Mouse (Mus musculus): ENCODE measurements around the gene Gm10447. TPM values are rescaled to one million over a fixed set of nuclear protein-coding genes. Genes with fewer than 3 reads are reported as not detected.

Gm10447 gene
- total RNA-seq, 1 experiment from 2014 or later, result not detected

- peak; percentile 26 for ATAC-seq (replicated peaks; ENCODE audit: low read depth, poor library complexity, severe bottlenecking)
These were observed 22.9 kb upstream of the Gm10447 start, which contains the start of the genes Gm9945 and Sowaha for GRCm38 (mm10) chr11:53479783-53480301. TSS of gene Gm9945 (plus strand) at chr11:53480166. TSS of gene Sowaha (minus strand) at chr11:53480274.

GRCm38 (mm10) chr11:53479171-53479782 lies 22.4 kb upstream of the Gm10447 start:
- ATAC-seq (replicated peaks; ENCODE audit: low read depth, poor library complexity, severe bottlenecking), result no peak

GRCm38 (mm10) chr11:53478383-53479170 lies 21.7 kb upstream of the Gm10447 start:
- no peak for ATAC-seq (replicated peaks; ENCODE audit: low read depth, poor library complexity, severe bottlenecking)

DNA sequence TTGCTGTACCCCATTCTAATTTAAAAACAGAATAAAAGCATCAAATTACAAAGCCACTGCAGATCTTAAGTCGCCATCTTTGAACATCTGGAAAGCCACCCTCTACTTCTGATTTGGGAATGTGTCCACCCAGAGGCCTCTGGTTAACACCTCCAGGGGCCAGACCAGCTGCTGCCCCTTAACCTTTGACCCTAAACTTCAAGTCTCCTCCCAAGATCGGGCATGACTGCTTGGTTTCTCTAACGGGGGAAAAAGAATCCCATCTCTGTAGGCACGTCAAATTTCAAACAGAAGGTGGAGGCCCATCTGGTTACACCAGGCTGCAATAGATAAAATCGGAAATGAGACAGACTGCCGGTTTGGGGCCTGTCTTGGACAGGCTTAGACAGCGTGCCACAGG lies 20.9 kb upstream of the Gm10447 start:
- ATAC-seq (replicated peaks; ENCODE audit: low read depth, poor library complexity, severe bottlenecking), result no peak

DNA sequence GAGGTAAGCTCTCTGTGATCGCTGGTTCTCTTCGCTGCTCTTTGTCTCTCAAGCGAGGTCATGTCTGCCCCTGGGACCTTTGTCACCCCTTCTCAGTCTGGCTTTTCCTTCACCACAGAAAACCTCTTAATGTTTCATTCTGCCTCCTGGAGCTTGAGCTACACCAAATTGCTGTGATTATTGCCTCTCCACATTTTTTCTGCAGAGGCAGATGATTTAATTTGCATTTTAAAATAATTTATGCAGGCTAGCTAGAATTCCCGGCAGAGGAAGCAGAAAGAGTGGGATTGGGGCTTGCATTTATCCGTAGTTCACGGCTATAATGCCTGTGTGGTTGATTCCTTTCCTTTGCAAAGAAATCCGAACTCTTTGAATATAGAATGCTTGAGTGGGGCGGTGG lies 18.7 kb upstream of the Gm10447 start:
- ATAC-seq (replicated peaks; ENCODE audit: low read depth, poor library complexity, severe bottlenecking), result no peak

GRCm38 (mm10) chr11:53472709-53473108 lies 15.8 kb upstream of the Gm10447 start:
- ATAC-seq (replicated peaks; ENCODE audit: low read depth, poor library complexity, severe bottlenecking), result no peak

DNA sequence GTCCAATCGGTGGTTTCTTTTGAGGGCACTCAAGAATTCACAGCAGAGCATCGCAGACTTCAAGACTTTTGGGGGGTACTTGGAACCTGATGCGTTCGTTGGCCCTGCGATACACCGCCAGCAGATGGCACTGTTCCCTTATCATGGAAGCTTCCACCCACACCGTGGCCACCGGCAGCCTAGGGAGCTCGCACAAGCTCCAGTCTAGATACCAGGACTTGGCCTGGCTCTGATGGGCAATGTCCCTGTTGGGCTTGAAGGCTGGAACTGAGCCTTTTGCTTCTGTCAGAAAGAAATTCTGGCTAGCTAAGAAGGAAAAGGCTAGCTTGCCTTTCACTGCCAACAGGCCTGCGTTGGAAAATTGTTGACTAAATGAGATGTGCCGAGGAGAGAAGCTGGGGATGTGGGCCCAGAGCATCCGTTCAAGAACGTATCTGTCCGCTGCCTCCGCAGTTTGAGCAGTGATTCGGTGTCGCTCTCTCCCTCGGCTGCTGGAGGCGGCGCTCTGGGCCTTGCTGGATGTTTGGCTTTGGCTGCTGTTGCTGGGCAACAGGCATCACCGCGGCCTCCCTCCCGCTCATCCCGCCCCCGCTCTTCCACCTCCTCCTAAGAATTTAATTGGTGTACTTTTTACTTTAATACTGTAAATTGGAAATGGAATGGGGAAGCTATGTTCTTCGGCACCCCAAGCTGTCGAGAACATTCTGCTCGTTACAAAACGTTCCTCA lies 13.2 kb upstream of the Gm10447 start, which contains the start of gene Gm9837:
Gene Gm9837 (minus strand): TSS at position 512 of the 728 bp plus-strand sequence.
- peak; percentile 91 for ATAC-seq (replicated peaks; ENCODE audit: low read depth, poor library complexity, severe bottlenecking)

DNA sequence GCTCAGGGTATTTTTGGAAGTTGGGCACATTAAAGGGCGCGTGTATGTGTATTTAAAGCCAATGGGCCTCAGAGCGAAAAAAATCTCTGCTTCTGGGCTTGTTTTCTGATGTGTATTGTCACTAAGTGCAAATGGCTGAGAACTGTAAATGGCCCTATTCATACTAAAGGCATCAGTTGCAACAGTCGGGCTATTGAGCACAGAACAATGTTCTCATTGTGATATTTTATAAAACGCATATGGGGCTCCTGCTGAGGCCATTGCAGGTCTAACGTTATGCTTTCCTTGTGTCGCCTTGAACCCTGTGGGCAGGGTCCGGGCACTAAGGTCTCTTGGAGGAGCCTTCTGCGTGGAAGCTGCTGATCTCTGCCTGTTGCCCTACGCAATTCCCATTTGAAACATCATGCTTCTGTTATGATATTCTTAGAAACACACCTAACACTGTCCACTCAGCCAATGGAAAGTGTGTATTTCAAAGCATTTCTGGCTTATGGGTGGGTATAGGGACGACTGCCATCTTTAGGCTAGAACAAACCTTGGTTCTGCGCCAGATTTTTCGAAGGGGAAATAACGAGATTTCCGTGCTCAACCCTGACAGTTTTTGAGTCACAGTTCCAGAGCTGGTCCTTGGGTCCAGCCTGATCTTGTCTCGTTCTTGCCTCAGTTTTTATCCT lies 12.5 kb upstream of the Gm10447 start:
- ATAC-seq (replicated peaks; ENCODE audit: low read depth, poor library complexity, severe bottlenecking), result no peak

DNA sequence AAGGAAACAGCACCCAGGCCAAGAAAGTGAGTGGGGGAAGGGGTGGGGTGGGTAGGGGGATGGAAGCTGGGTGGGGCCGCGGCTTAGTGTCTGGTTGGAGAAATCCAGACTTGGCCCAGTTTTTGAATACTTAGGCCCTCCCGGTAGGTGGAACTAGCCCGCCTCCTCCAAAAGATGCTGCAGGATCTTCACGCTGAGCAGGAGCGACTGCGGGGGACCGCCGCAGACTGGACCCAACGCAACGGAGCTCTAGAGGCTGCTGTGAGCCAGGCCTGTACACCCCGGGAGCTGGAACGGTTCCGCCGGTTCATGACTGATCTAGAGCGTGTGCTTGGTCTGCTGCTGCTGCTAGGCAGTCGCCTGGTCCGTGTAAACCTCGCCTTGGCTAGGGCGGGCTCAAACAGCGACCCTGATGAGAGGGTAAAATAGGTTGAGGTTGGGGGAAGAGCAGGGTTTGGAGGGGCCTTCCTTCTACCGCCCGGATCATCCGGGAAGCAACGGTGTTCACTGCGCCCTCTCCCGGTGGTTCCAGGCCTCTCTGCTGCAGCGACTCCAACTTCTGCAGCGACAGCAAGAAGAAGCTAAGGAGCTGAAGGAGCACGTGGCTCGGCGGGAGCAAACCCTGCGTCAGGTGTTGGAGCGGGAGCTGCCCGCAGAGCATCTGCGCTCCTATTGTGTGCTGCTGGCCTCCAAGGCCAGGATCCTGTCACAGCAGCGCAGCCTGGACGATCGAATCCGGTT lies 9.5 kb upstream of the Gm10447 start:
- ATAC-seq (replicated peaks; ENCODE audit: low read depth, poor library complexity, severe bottlenecking), result peak; percentile 66

- ATAC-seq (replicated peaks; ENCODE audit: low read depth, poor library complexity, severe bottlenecking), result peak; percentile 33; the same call in 1 of the 2 replicates
These were observed 6.9 kb upstream of the Gm10447 start for GRCm38 (mm10) chr11:53463551-53464424.

- ATAC-seq (replicated peaks; ENCODE audit: low read depth, poor library complexity, severe bottlenecking), result no peak
These were observed 4.8 kb upstream of the Gm10447 start for GRCm38 (mm10) chr11:53461727-53462126.

GRCm38 (mm10) chr11:53460192-53460591 lies 3.3 kb upstream of the Gm10447 start:
- ATAC-seq (replicated peaks; ENCODE audit: low read depth, poor library complexity, severe bottlenecking), result no peak

DNA sequence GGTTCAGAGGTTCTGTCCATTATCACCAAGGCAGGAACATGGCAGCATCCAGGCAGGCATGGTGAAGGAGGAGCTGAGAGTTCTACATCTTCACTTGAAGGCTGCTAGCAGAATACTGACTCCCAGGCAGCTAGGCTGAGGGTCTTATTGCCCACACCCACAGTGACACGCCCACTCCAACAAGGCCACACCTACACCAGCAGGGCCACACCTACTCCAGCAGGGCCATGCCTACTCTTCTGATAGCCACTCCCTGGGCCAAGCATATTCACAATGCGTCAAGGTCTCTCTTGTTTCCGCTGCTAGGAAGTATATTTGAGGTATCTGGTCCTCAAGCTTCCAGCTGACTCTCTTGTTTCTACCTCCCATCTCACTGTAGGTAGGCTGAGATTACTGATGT lies 2.1 kb upstream of the Gm10447 start:
- ATAC-seq (replicated peaks; ENCODE audit: low read depth, poor library complexity, severe bottlenecking), result no peak

GRCm38 (mm10) chr11:53457372-53457954 lies 553 bp upstream of the Gm10447 start:
- ATAC-seq (replicated peaks; ENCODE audit: low read depth, poor library complexity, severe bottlenecking), result 0 out of 2 replicates have a peak, but pooled peaks have one; percentile 24

DNA sequence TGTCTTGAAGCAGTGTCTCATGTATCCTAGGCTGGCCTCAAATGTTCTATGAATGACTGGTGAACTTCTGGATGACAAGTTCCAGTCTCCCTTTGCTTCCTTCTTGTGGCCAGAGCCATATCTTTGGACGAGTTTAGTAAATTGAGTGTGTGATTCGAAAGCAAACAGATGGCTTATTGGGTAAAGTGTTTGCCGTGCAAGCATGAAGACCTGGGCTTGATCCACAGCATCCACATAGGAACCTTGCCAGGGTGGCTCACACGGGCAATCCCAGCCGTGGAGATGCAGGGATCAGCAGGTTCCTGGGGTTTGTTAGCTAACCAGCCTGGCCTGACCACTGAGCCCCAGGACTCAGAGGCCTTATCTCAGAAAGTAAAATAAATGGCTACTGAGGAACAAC lies 3.9 kb downstream of the Gm10447 start:
- no peak for ATAC-seq (replicated peaks; ENCODE audit: low read depth, poor library complexity, severe bottlenecking)

- no peak for ATAC-seq (replicated peaks; ENCODE audit: low read depth, poor library complexity, severe bottlenecking)
These were observed 4.5 kb downstream of the Gm10447 start for GRCm38 (mm10) chr11:53452396-53452795.

DNA sequence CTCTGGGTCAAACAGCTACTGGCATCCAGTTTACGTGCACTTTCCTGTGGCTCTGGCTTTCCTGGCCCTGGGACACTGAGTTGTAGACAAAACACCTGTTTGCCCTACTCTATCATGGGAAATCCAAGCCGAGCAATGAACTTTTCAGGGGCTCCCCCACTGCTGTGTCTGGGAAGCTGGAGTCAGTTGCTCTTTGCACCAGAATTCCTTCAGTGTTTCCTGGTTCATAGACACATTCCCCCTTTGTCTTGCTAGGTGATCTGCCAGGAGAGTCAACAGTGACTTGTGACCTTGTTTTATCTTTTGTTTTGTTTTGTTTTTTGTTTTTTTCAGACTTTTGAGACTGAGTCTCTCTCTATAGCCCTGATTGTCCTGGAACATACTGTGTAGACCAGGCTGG lies 5.5 kb downstream of the Gm10447 start:
- ATAC-seq (replicated peaks; ENCODE audit: low read depth, poor library complexity, severe bottlenecking), result no peak
